ENCODE assay signal across 10 mouse cellular contexts in the genomic region with DNA sequence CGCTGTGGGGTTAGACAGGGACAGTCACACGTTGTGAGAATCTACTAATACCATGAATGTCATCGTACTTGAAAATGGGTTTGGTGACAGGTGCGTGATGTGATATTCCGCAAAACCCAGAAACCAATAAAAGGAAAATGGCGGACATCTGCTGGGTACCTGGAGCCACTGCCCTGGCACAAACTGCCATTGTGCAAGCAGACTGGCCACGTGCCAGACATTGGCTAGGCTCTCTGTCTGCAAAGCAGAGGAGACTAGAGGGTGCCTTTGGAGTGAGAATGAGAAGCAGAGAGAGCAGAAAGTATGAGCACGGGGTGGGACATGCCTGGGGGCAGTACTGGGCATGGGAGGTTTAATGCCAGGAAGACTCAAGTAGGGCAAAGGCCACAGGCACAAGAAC.
DNase-seq lines count a peak whose midpoint lies in the region; ATAC-seq and TF ChIP-seq lines count a peak whose summit lies in the region.
"Had no signal": no experiment of that assay in that cellular context is flagged by ENCODE, and none has a peak within 500 bp of the region (broad histone marks: within the 10 kb centered on the region; RNA-seq: fewer than 3 reads in every experiment).

No protein-coding gene starts in this region.

- peak overlapping the region; percentile 47 for H3K27ac ChIP-seq in hindbrain, embryonic 15.5 days (replicated peaks)
- H3K27ac ChIP-seq in hindbrain, embryonic 11.5 days (ENCODE audit: low read depth, low read length) = no peak overlapping the region
- H3K27ac ChIP-seq in midbrain, postnatal 0 days (ENCODE audit: low read depth, low read length) = peak overlapping the region; percentile 43; the same call in 1 of the 2 replicates
- H3K27ac ChIP-seq: kidney, postnatal 0 days had no signal

- no peaks in the 10 kb centered on the region for H3K36me3 ChIP-seq in hindbrain, embryonic 15.5 days
- no peaks in the 10 kb centered on the region for H3K36me3 ChIP-seq in hindbrain, embryonic 11.5 days (ENCODE audit: control insufficient read depth, insufficient read depth, low read length)
- H3K36me3 ChIP-seq in midbrain, postnatal 0 days (ENCODE audit: insufficient read depth, low read length) = no peaks in the 10 kb centered on the region

- no peak for ATAC-seq in hindbrain, embryonic 15.5 days (ENCODE audit: low FRiP score, low read depth)
- no peak for ATAC-seq in hindbrain, embryonic 11.5 days (ENCODE audit: low FRiP score)
- ATAC-seq in midbrain, postnatal 0 days (ENCODE audit: low FRiP score) = no peak

- H3K27me3 ChIP-seq in hindbrain, embryonic 15.5 days = no peaks in the 10 kb centered on the region
- no peaks in the 10 kb centered on the region for H3K27me3 ChIP-seq in hindbrain, embryonic 11.5 days (ENCODE audit: control insufficient read depth, insufficient read depth, low read length)
- H3K27me3 ChIP-seq in midbrain, postnatal 0 days (ENCODE audit: insufficient read depth, low read length) = no peaks in the 10 kb centered on the region

- no peak for TF ChIP-seq CTCF in midbrain, postnatal 0 days (IDR thresholded peaks at IDR 0.05)

- no peak overlapping the region for H3K4me3 ChIP-seq in hindbrain, embryonic 15.5 days
- no peak overlapping the region for H3K4me3 ChIP-seq in hindbrain, embryonic 11.5 days (ENCODE audit: low read depth, low read length)
- no peak overlapping the region for H3K4me3 ChIP-seq in midbrain, postnatal 0 days (ENCODE audit: low read depth, low read length)

- peaks cover 54% of the 10 kb centered on the region for H3K4me1 ChIP-seq in hindbrain, embryonic 15.5 days (replicated peaks)
- 0 out of 2 replicates have a peak, but pooled peaks cover 2% of the 10 kb centered on the region for H3K4me1 ChIP-seq in hindbrain, embryonic 11.5 days (replicated peaks; ENCODE audit: control insufficient read depth, insufficient read depth, low read length)
- H3K4me1 ChIP-seq in midbrain, postnatal 0 days (ENCODE audit: insufficient read depth, low read length) = peaks cover 13% of the 10 kb centered on the region; the same call in 1 of the 2 replicates

- H3K9ac ChIP-seq in hindbrain, embryonic 15.5 days = no peak overlapping the region
- no peak overlapping the region for H3K9ac ChIP-seq in hindbrain, embryonic 11.5 days (ENCODE audit: low read depth, low read length)
- no peak overlapping the region for H3K9ac ChIP-seq in midbrain, postnatal 0 days (replicated peaks; ENCODE audit: low read length, poor library complexity, severe bottlenecking)

- no peaks in the 10 kb centered on the region for H3K9me3 ChIP-seq in hindbrain, embryonic 15.5 days
- H3K9me3 ChIP-seq in hindbrain, embryonic 11.5 days (ENCODE audit: control insufficient read depth, low read length) = no peaks in the 10 kb centered on the region
- no peaks in the 10 kb centered on the region for H3K9me3 ChIP-seq in midbrain, postnatal 0 days (ENCODE audit: low read length)

- peak; percentile 41 to 83 for DNase-seq in adrenal gland, adult (ENCODE audit: inconsistent age in 2 of 2, low spot score in 1 of 2)
- DNase-seq in adrenal gland, postnatal 4 days (ENCODE audit: low spot score in 2 of 2) = no peak
- DNase-seq in hindbrain, embryonic 11.5 days (ENCODE audit: low spot score) = no peak
- DNase-seq in right cerebral cortex, postnatal 10 days (ENCODE audit: low spot score in 2 of 2) = peak; percentile 63 to 67
- DNase-seq in right cerebral cortex, adult 18-20 months = no peak
- DNase-seq in midbrain, postnatal 0 days (ENCODE audit: low spot score) = peak; percentile 66
- DNase-seq in thymus, adult 18-20 months = no peak
- DNase-seq: right cerebral cortex, postnatal 25 days had no signal

- 66% methylated on average over 8 of the region's 8 CpGs for WGBS in hindbrain, embryonic 15.5 days
- WGBS in hindbrain, embryonic 11.5 days = 90% methylated on average over 8 of the region's 8 CpGs
- 67% methylated on average over 8 of the region's 8 CpGs for WGBS in midbrain, postnatal 0 days

- no peak overlapping the region for H3K4me2 ChIP-seq in hindbrain, embryonic 15.5 days
- no peak overlapping the region for H3K4me2 ChIP-seq in hindbrain, embryonic 11.5 days (replicated peaks; ENCODE audit: low read depth, low read length)
- no peak overlapping the region for H3K4me2 ChIP-seq in midbrain, postnatal 0 days (ENCODE audit: low read depth, low read length, poor library complexity, severe bottlenecking)

Comparison
In these comparisons a context has a peak if more than half of its experiments do, and no peak if none do; other contexts are left out.
1. DNase-seq: peak in adrenal gland, adult (2 of 2), right cerebral cortex, postnatal 10 days (2 of 2) and midbrain, postnatal 0 days (single experiment); none in adrenal gland, postnatal 4 days (0 of 2), hindbrain, embryonic 11.5 days (single experiment), right cerebral cortex, adult 18-20 months (single experiment) and thymus, adult 18-20 months (0 of 2).